Mouse (Mus musculus): ENCODE results near the gene Lrriq4. TPM values are rescaled to one million over a fixed set of nuclear protein-coding genes. Genes with fewer than 3 reads are reported as not detected.

Gene Lrriq4
- not detected in 2 replicates for polyA plus RNA-seq (2015; fragmentation: Nextera tagmentation; extraction: Ambion mirVana)

- ATAC-seq (ENCODE audit: insufficient read depth, low FRiP score): no peak
- peaks cover 7% of the 10 kb centered on the region; the same call in 1 of the 2 replicates for H3K27me3 ChIP-seq (ENCODE audit: control insufficient read depth, insufficient read depth, low read length)
- H3K4me3 ChIP-seq (replicated peaks; ENCODE audit: low read length): no peak within 1 kb of the TSS
- H3K9me3 ChIP-seq (replicated peaks; ENCODE audit: control insufficient read depth, low read length): no peaks in the 10 kb centered on the region
- no peak within 1 kb of the TSS for H3K4me2 ChIP-seq (ENCODE audit: low read depth, low read length)
- H3K27ac ChIP-seq (ENCODE audit: low read length): no peak within 1 kb of the TSS
- no peak within 1 kb of the TSS for H3K9ac ChIP-seq (ENCODE audit: low read length)
- whole genome bisulfite sequencing: 75% methylated on average over 2 of the region's 2 CpGs
- H3K36me3 ChIP-seq (ENCODE audit: control insufficient read depth, insufficient read depth, low read length): no peaks in the 10 kb centered on the region
- H3K4me1 ChIP-seq (ENCODE audit: control insufficient read depth, insufficient read depth, low read length): peaks cover 6% of the 10 kb centered on the region; the same call in 1 of the 2 replicates
Measured at GRCm38 (mm10) chr3:30644207-30644606, at the start of gene Lrriq4. Gene Lrriq4, plus strand, starts transcription at chr3:30644507.

- peak overlapping the region; percentile 27; the same call in 1 of the 2 replicates for H3K27ac ChIP-seq (ENCODE audit: low read length)
- peak overlapping the region; percentile 80 for H3K4me2 ChIP-seq (ENCODE audit: low read depth, low read length)
- peak; percentile 51; the same call in 1 of the 2 replicates for ATAC-seq (ENCODE audit: insufficient read depth, low FRiP score)
- H3K9ac ChIP-seq (ENCODE audit: low read length): peak overlapping the region; percentile 96
- peak overlapping the region; percentile 87 for H3K4me3 ChIP-seq (replicated peaks; ENCODE audit: low read length)
- no peaks in the 10 kb centered on the region for H3K27me3 ChIP-seq (ENCODE audit: control insufficient read depth, insufficient read depth, low read length)
- under 1% methylated on average over 58 of the region's 62 CpGs for WGBS
- H3K4me1 ChIP-seq (ENCODE audit: control insufficient read depth, insufficient read depth, low read length): peaks cover 8% of the 10 kb centered on the region; the same call in 1 of the 2 replicates
- no peaks in the 10 kb centered on the region for H3K9me3 ChIP-seq (replicated peaks; ENCODE audit: control insufficient read depth, low read length)
- H3K36me3 ChIP-seq (ENCODE audit: control insufficient read depth, insufficient read depth, low read length): no peaks in the 10 kb centered on the region
Measured at GRCm38 (mm10) chr3:30595111-30595832, 49.0 kb upstream of the Lrriq4 start.

GRCm38 (mm10) chr3:30597271-30597670 is 47.0 kb upstream of the Lrriq4 start:
- ATAC-seq (ENCODE audit: insufficient read depth, low FRiP score): no peak
- no peak overlapping the region for H3K4me3 ChIP-seq (replicated peaks; ENCODE audit: low read length)
- no peaks in the 10 kb centered on the region for H3K36me3 ChIP-seq (ENCODE audit: control insufficient read depth, insufficient read depth, low read length)
- no peaks in the 10 kb centered on the region for H3K27me3 ChIP-seq (ENCODE audit: control insufficient read depth, insufficient read depth, low read length)
- 81% methylated on average over 7 of the region's 7 CpGs for WGBS
- no peak overlapping the region for H3K9ac ChIP-seq (ENCODE audit: low read length)
- H3K4me1 ChIP-seq (ENCODE audit: control insufficient read depth, insufficient read depth, low read length): peaks cover 8% of the 10 kb centered on the region; the same call in 1 of the 2 replicates
- no peaks in the 10 kb centered on the region for H3K9me3 ChIP-seq (replicated peaks; ENCODE audit: control insufficient read depth, low read length)
- no peak overlapping the region for H3K4me2 ChIP-seq (ENCODE audit: low read depth, low read length)
- H3K27ac ChIP-seq (ENCODE audit: low read length): no peak overlapping the region

GRCm38 (mm10) chr3:30599711-30600545 is 44.4 kb upstream of the Lrriq4 start, which contains the start of gene Actrt3:
Gene Actrt3, minus strand, starts transcription at chr3:30599939.
- WGBS: 2% methylated on average over 32 of the region's 32 CpGs
- Histone ChIP-seq H3K27me3 (ENCODE audit: control insufficient read depth, insufficient read depth, low read length) (no peaks in the 10 kb centered on the region), H3K4me2 (ENCODE audit: low read depth, low read length) (peak within 1 kb of the TSS; percentile 74), H3K9me3 (replicated peaks; ENCODE audit: control insufficient read depth, low read length) (no peaks in the 10 kb centered on the region), H3K27ac (ENCODE audit: low read length) (peak within 1 kb of the TSS; percentile 71), H3K9ac (ENCODE audit: low read length) (peak within 1 kb of the TSS; percentile 67), H3K36me3 (ENCODE audit: control insufficient read depth, insufficient read depth, low read length) (peaks cover 6% of the 10 kb centered on the region; the same call in 1 of the 2 replicates), H3K4me1 (ENCODE audit: control insufficient read depth, insufficient read depth, low read length) (peaks cover 16% of the 10 kb centered on the region), H3K4me3 (replicated peaks; ENCODE audit: low read length) (peak within 1 kb of the TSS; percentile 63)
- no peak for ATAC-seq (ENCODE audit: insufficient read depth, low FRiP score)

- Histone ChIP-seq H3K9me3 (replicated peaks; ENCODE audit: control insufficient read depth, low read length) (no peaks in the 10 kb centered on the region), H3K4me3 (replicated peaks; ENCODE audit: low read length) (peak overlapping the region; percentile 63), H3K4me1 (ENCODE audit: control insufficient read depth, insufficient read depth, low read length) (peaks cover 16% of the 10 kb centered on the region), H3K27me3 (ENCODE audit: control insufficient read depth, insufficient read depth, low read length) (no peaks in the 10 kb centered on the region), H3K36me3 (ENCODE audit: control insufficient read depth, insufficient read depth, low read length) (peaks cover 10% of the 10 kb centered on the region), H3K4me2 (ENCODE audit: low read depth, low read length) (peak overlapping the region; percentile 74), H3K9ac (ENCODE audit: low read length) (peak overlapping the region; percentile 67), H3K27ac (ENCODE audit: low read length) (peak overlapping the region; percentile 71)
- no peak for ATAC-seq (ENCODE audit: insufficient read depth, low FRiP score)
- under 1% methylated on average over 14 of the region's 14 CpGs for WGBS
Measured at GRCm38 (mm10) chr3:30600717-30601116, 43.6 kb upstream of the Lrriq4 start.

GRCm38 (mm10) chr3:30601175-30601574 is 43.1 kb upstream of the Lrriq4 start:
- Histone ChIP-seq H3K27ac (ENCODE audit: low read length) (peak overlapping the region; percentile 67), H3K27me3 (ENCODE audit: control insufficient read depth, insufficient read depth, low read length) (no peaks in the 10 kb centered on the region), H3K4me1 (ENCODE audit: control insufficient read depth, insufficient read depth, low read length) (peaks cover 16% of the 10 kb centered on the region), H3K9ac (ENCODE audit: low read length) (0 out of 2 replicates have a peak overlapping the region, but pooled peaks have one; percentile 39), H3K9me3 (replicated peaks; ENCODE audit: control insufficient read depth, low read length) (no peaks in the 10 kb centered on the region), H3K4me3 (replicated peaks; ENCODE audit: low read length) (peak overlapping the region; percentile 63), H3K36me3 (ENCODE audit: control insufficient read depth, insufficient read depth, low read length) (peaks cover 10% of the 10 kb centered on the region), H3K4me2 (ENCODE audit: low read depth, low read length) (peak overlapping the region; percentile 74)
- WGBS: under 1% methylated on average over 17 of the region's 17 CpGs
- ATAC-seq (ENCODE audit: insufficient read depth, low FRiP score): peak; percentile 57

- peaks cover 16% of the 10 kb centered on the region for H3K4me1 ChIP-seq (ENCODE audit: control insufficient read depth, insufficient read depth, low read length)
- WGBS: under 1% methylated on average over 13 of the region's 13 CpGs
- peak overlapping the region; percentile 98 for H3K27ac ChIP-seq (ENCODE audit: low read length)
- H3K36me3 ChIP-seq (ENCODE audit: control insufficient read depth, insufficient read depth, low read length): peaks cover 10% of the 10 kb centered on the region
- no peaks in the 10 kb centered on the region for H3K9me3 ChIP-seq (replicated peaks; ENCODE audit: control insufficient read depth, low read length)
- peak overlapping the region; percentile 78 for H3K4me3 ChIP-seq (replicated peaks; ENCODE audit: low read length)
- H3K9ac ChIP-seq (ENCODE audit: low read length): peak overlapping the region; percentile 93
- peak overlapping the region; percentile 74 for H3K4me2 ChIP-seq (ENCODE audit: low read depth, low read length)
- ATAC-seq (ENCODE audit: insufficient read depth, low FRiP score): no peak
- H3K27me3 ChIP-seq (ENCODE audit: control insufficient read depth, insufficient read depth, low read length): no peaks in the 10 kb centered on the region
Measured at GRCm38 (mm10) chr3:30601610-30602064, 42.7 kb upstream of the Lrriq4 start.

GRCm38 (mm10) chr3:30602065-30602739 is 42.1 kb upstream of the Lrriq4 start, which contains the start of gene Mynn:
Gene Mynn, plus strand, starts transcription at chr3:30602065.
- peak within 1 kb of the TSS; percentile 98 for H3K27ac ChIP-seq (ENCODE audit: low read length)
- WGBS: under 1% methylated on average over 40 of the region's 40 CpGs

More at GRCm38 (mm10) chr3:30602065-30602739, 42.1 kb upstream of the Lrriq4 start, which contains the start of gene Mynn:
- Histone ChIP-seq H3K4me3 (replicated peaks; ENCODE audit: low read length) (peak within 1 kb of the TSS; percentile 78), H3K9me3 (replicated peaks; ENCODE audit: control insufficient read depth, low read length) (no peaks in the 10 kb centered on the region), H3K9ac (ENCODE audit: low read length) (peak within 1 kb of the TSS; percentile 93), H3K4me1 (ENCODE audit: control insufficient read depth, insufficient read depth, low read length) (peaks cover 16% of the 10 kb centered on the region), H3K36me3 (ENCODE audit: control insufficient read depth, insufficient read depth, low read length) (peaks cover 13% of the 10 kb centered on the region), H3K4me2 (ENCODE audit: low read depth, low read length) (peak within 1 kb of the TSS; percentile 74), H3K27me3 (ENCODE audit: control insufficient read depth, insufficient read depth, low read length) (no peaks in the 10 kb centered on the region)
- peak; percentile 94 for ATAC-seq (ENCODE audit: insufficient read depth, low FRiP score)
